Mouse (Mus musculus): ENCODE measurements around the gene Gm37240. TPM values are rescaled to one million over a fixed set of nuclear protein-coding genes. Genes with fewer than 3 reads are reported as not detected.

Gene Gm37240
- polyA plus RNA-seq, 1 experiment = not detected

DNA sequence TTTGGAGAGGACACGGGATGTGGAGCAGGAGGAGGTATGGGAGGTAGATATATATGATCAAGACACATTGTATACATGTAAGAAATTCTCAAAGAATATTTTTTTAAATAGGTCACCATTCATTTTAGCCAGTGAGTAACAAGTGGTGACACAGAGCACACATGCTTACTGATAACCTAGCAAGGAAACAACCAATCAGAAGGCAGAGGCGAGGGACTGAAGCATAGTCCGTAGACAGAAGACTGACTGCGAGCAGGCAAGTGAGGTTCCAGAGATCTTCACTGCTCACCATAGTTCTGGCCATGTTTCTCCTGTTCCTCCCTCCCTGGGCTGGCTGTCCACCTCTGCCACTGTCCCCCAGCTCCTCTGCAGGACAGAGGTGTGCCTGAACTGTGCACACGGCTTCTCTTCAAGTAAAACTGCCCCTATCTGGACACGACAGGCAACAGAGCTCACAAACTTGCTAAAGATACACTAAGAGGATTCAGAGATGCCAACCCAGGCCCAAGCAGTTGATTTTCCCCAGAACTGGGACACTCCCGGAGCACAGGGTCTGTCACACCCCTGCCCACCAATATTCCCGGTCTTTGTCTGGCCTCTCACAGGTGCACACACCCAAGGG lies 207.9 kb downstream of the Gm37240 start:
- WGBS = 94% methylated on average over 8 of the region's 8 CpGs

DNA sequence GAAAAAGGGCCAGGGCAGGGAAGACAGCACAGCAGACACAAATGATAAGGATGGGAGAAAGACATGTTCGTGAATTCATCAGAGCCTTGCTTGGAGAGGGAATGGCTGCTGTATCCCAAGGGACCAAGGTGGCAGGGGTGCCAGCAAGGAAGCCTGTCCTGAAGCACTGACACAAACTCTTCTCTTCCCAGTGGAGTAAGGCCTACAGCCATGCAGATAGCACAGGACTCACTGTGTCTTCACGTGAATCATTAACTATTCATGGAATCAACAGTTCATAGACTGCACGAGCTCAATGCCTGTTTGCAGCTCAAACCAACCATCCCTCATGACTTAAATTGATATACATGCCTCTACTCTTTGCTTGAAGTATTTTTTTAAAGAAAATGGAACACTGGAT lies 209.4 kb downstream of the Gm37240 start:
- WGBS = 82% methylated on average over 3 of the region's 3 CpGs
- Histone ChIP-seq H3K4me3 (ENCODE audit: insufficient read depth, low read depth, low read length) (no peak overlapping the region), H3K27ac (ENCODE audit: insufficient read depth, low read depth, low read length) (no peak overlapping the region), H3K4me1 (ENCODE audit: control insufficient read depth, insufficient read depth, low read length) (no peaks in the 10 kb centered on the region)
- TF ChIP-seq CTCF (IDR thresholded peaks at IDR 0.05; ENCODE audit: insufficient read depth, low read depth, low read length) = no peak

More for the DNA sequence above, 207.9 kb downstream of the Gm37240 start:
- Histone ChIP-seq H3K4me1 (ENCODE audit: control insufficient read depth, insufficient read depth, low read length) (no peaks in the 10 kb centered on the region), H3K27ac (ENCODE audit: insufficient read depth, low read depth, low read length) (no peak overlapping the region), H3K4me3 (ENCODE audit: insufficient read depth, low read depth, low read length) (no peak overlapping the region)
- TF ChIP-seq POLR2A (IDR thresholded peaks at IDR 0.05; ENCODE audit: insufficient read depth, low read depth, low read length) (no peak), CTCF (IDR thresholded peaks at IDR 0.05; ENCODE audit: insufficient read depth, low read depth, low read length) (no peak)

DNA sequence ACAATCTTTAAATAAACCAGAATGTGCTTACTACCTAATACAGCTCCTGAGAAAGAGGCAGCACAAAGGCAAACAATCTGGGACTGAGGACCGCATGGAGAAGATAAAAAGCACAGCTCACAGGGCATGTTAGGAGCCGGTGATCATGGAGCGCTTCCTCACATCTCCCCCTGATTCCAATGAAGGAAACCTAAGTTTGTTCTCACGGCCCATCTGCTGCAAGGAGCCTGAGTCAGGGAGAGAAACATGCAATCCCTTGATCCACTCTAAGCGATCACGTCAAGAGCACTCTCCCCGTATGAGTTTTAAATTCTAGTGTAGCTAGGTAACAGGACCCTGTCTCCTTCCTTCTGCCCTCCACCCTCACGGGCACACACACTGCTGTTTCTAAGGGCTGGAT lies 210.2 kb downstream of the Gm37240 start:
- Histone ChIP-seq H3K27ac (ENCODE audit: insufficient read depth, low read depth, low read length) (no peak overlapping the region), H3K4me3 (ENCODE audit: insufficient read depth, low read depth, low read length) (no peak overlapping the region), H3K4me1 (ENCODE audit: control insufficient read depth, insufficient read depth, low read length) (no peaks in the 10 kb centered on the region)
- 81% methylated on average over 8 of the region's 8 CpGs for WGBS
- TF ChIP-seq POLR2A (IDR thresholded peaks at IDR 0.05; ENCODE audit: insufficient read depth, low read depth, low read length) (no peak), CTCF (IDR thresholded peaks at IDR 0.05; ENCODE audit: insufficient read depth, low read depth, low read length) (no peak)

GRCm38 (mm10) chr3:85669844-85670243 lies 217.5 kb downstream of the Gm37240 start:
- TF ChIP-seq POLR2A (IDR thresholded peaks at IDR 0.05; ENCODE audit: insufficient read depth, low read depth, low read length) = no peak
- no peak for TF ChIP-seq CTCF (IDR thresholded peaks at IDR 0.05; ENCODE audit: insufficient read depth, low read depth, low read length)
- peaks cover 14% of the 10 kb centered on the region for H3K4me1 ChIP-seq (ENCODE audit: control insufficient read depth, insufficient read depth, low read length)
- H3K27ac ChIP-seq (ENCODE audit: insufficient read depth, low read depth, low read length) = no peak overlapping the region
- WGBS = 86% methylated on average over 6 of the region's 6 CpGs
- H3K4me3 ChIP-seq (ENCODE audit: insufficient read depth, low read depth, low read length) = no peak overlapping the region

DNA sequence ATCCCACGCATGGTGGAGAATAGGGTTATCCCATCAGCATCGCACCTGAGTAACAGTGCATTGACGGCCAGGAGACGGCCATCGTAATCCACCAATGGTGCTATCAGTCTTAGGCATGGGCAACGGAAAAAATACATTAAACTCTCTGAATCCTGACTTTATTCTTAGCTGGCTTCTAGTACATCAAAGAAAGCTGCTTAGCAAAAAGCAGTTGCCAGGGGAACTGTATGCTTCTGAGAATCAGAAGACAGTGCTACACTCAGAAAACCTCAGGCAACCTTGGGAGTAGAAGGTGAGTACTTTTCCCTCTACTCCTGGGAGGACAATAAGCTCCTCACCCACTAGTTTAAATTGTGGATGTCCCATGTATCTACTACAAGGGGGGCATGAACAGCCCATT lies 219.6 kb downstream of the Gm37240 start:
- TF ChIP-seq CTCF (IDR thresholded peaks at IDR 0.05; ENCODE audit: insufficient read depth, low read depth, low read length) (no peak), POLR2A (IDR thresholded peaks at IDR 0.05; ENCODE audit: insufficient read depth, low read depth, low read length) (no peak)
- H3K27ac ChIP-seq (ENCODE audit: insufficient read depth, low read depth, low read length) = no peak overlapping the region

DNA sequence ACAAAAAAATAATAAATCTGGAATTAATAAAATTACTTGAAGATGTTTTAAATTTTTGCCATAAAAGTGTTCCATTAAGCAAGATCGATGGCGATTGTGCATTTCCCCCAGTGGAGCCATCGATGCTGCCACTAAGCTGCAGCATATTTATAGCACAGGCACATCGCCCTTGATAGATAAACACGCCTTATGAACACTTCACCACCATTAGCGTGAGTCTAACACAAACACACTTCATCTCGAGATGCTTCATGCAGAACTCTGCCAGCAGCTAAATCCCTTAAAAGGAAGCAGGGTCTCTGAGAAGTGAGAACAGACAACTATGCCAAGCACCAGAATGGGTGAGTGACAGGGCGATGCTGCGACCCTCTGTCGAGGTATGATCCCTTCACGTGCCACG lies 220.6 kb downstream of the Gm37240 start:
- WGBS = 49% methylated on average over 12 of the region's 12 CpGs
- Histone ChIP-seq H3K27ac (ENCODE audit: insufficient read depth, low read depth, low read length) (no peak overlapping the region), H3K4me1 (ENCODE audit: control insufficient read depth, insufficient read depth, low read length) (peaks cover 32% of the 10 kb centered on the region), H3K4me3 (ENCODE audit: insufficient read depth, low read depth, low read length) (no peak overlapping the region)
- TF ChIP-seq CTCF (IDR thresholded peaks at IDR 0.05; ENCODE audit: insufficient read depth, low read depth, low read length) (no peak), POLR2A (IDR thresholded peaks at IDR 0.05; ENCODE audit: insufficient read depth, low read depth, low read length) (no peak)

More for the DNA sequence above, 219.6 kb downstream of the Gm37240 start:
- Histone ChIP-seq H3K4me1 (ENCODE audit: control insufficient read depth, insufficient read depth, low read length) (peaks cover 29% of the 10 kb centered on the region), H3K4me3 (ENCODE audit: insufficient read depth, low read depth, low read length) (no peak overlapping the region)
- WGBS = 79% methylated on average over 6 of the region's 6 CpGs

DNA sequence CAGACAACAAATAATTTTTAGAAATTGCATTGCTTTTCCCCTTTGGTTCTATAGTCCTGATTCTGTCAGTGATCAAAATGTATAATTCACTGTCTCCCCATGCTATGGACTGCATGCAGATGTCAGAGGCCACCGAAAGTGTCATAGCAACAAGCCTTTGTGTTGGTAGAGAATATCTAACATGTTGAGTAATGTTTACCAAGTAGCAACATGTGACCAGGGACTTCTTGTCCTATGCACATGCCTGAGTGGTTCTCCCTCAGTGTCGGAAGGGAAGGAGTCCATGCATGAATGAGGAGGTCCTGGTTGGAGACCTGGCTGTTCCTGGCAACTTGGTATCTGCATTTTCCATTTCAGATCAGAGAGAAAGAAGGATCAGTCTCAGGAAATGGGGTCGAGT lies 221.2 kb downstream of the Gm37240 start:
- Histone ChIP-seq H3K27ac (ENCODE audit: insufficient read depth, low read depth, low read length) (no peak overlapping the region), H3K4me3 (ENCODE audit: insufficient read depth, low read depth, low read length) (no peak overlapping the region), H3K4me1 (ENCODE audit: control insufficient read depth, insufficient read depth, low read length) (peaks cover 32% of the 10 kb centered on the region)
- TF ChIP-seq CTCF (IDR thresholded peaks at IDR 0.05; ENCODE audit: insufficient read depth, low read depth, low read length) = no peak
- no peak for TF ChIP-seq POLR2A (IDR thresholded peaks at IDR 0.05; ENCODE audit: insufficient read depth, low read depth, low read length)
- WGBS = 70% methylated on average over 3 of the region's 3 CpGs

- TF ChIP-seq CTCF (IDR thresholded peaks at IDR 0.05; ENCODE audit: insufficient read depth, low read depth, low read length) = no peak
- no peak for TF ChIP-seq POLR2A (IDR thresholded peaks at IDR 0.05; ENCODE audit: insufficient read depth, low read depth, low read length)
- 64% methylated on average over 10 of the region's 10 CpGs for WGBS
- Histone ChIP-seq H3K27ac (ENCODE audit: insufficient read depth, low read depth, low read length) (no peak overlapping the region), H3K4me1 (ENCODE audit: control insufficient read depth, insufficient read depth, low read length) (peaks cover 32% of the 10 kb centered on the region), H3K4me3 (ENCODE audit: insufficient read depth, low read depth, low read length) (no peak overlapping the region)
These were observed 222.6 kb downstream of the Gm37240 start for GRCm38 (mm10) chr3:85664591-85665171.

GRCm38 (mm10) chr3:85663826-85664225 lies 223.5 kb downstream of the Gm37240 start:
- no peak for TF ChIP-seq POLR2A (IDR thresholded peaks at IDR 0.05; ENCODE audit: insufficient read depth, low read depth, low read length)
- no peak for TF ChIP-seq CTCF (IDR thresholded peaks at IDR 0.05; ENCODE audit: insufficient read depth, low read depth, low read length)
- Histone ChIP-seq H3K27ac (ENCODE audit: insufficient read depth, low read depth, low read length) (no peak overlapping the region), H3K4me1 (ENCODE audit: control insufficient read depth, insufficient read depth, low read length) (peaks cover 32% of the 10 kb centered on the region), H3K4me3 (ENCODE audit: insufficient read depth, low read depth, low read length) (no peak overlapping the region)
- WGBS = 91% methylated on average over 5 of the region's 5 CpGs

Data from olfactory bulb, adult 2 months (tissue).